Mouse (Mus musculus) cortical plate, adult 2 months (tissue): ENCODE measurements around the gene Krt10.
A peak's percentile ranks its signal among the peaks of the same experiment; 100 is the strongest.

ENCODE experiments used
- CTCF ChIP-seq: fragments of 200-500 bp; IDR thresholded peaks from 2 replicates; pipeline ENCODE4 v1.5.1; 2011; ENCODE audit warnings: mild to moderate bottlenecking, control low read depth, low read length; ENCODE audit not compliant: insufficient read depth; ENCODE audit errors: extremely low read depth
- POLR2A ChIP-seq: fragments of 200-500 bp; IDR thresholded peaks from 2 replicates; pipeline ENCODE4 v1.6.1; 2011; ENCODE audit warnings: mild to moderate bottlenecking, low read length, control low read depth; ENCODE audit not compliant: insufficient read depth; ENCODE audit errors: extremely low read depth

DNA sequence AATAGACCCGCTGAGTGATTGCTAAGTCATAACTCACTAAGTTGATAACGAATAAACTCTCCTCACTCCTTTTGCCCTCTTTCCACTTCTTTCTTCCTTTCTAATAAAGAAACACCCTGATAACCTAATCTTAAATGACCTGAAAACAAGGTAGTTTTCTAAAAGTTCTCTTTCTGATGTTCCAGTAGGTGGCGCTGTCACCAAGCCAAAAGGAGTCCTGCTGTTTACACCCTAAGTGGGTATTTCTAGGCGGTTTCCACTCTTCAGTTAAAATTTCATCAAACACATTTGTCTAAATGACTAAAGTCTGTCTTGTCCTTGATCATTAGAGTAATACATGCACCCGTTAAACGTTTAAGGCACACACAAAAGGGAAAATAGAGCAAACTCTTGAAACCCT, 24.1 kb upstream of the Krt10 start:
- TF ChIP-seq POLR2A (no peak), CTCF (peak; percentile 58; the same call in 1 of the 2 replicates)
